Mouse (Mus musculus) midbrain, embryonic 12.5 days (tissue): Measurements from ENCODE around the gene Olfr6. TPM values are rescaled to one million over a fixed set of nuclear protein-coding genes. Genes with fewer than 3 reads are reported as not detected.
"Not testable (repeated sequence)": the region's sequence is repeated elsewhere in the genome, so short reads cannot be mapped to it uniquely, and the experiment has no call there.

Experiments used
- ATAC-seq: fragments of 200-750 bp; cut with Nextera tagmentation; 2 replicates; pipeline ENCODE4 v1.8.0; 2017; ENCODE audit warnings: low read depth, moderate TSS enrichment, moderate library complexity; ENCODE audit not compliant: low FRiP score
- H3K27ac ChIP-seq: fragments of 300-500 bp; sonication (generic); replicated peaks from 2 replicates; pipeline ENCODE4 v1.5.1; 2016; ENCODE audit warnings: mild to moderate bottlenecking
- H3K27me3 ChIP-seq: fragments of 300-500 bp; sonication (generic); 2 replicates; pipeline ENCODE4 v1.6.1; 2016; ENCODE audit warnings: mild to moderate bottlenecking
- H3K36me3 ChIP-seq: fragments of 300-500 bp; sonication (generic); 2 replicates; pipeline ENCODE4 v1.6.1; 2016
- H3K4me1 ChIP-seq: fragments of 300-500 bp; sonication (generic); 2 replicates; pipeline ENCODE4 v1.6.1; 2016
- H3K4me2 ChIP-seq: fragments of 300-500 bp; sonication (generic); replicated peaks from 2 replicates; pipeline ENCODE4 v1.6.1; 2016; ENCODE audit warnings: mild to moderate bottlenecking, moderate library complexity
- H3K4me3 ChIP-seq: fragments of 300-500 bp; sonication (generic); 2 replicates; pipeline ENCODE4 v1.5.1; 2016; ENCODE audit warnings: mild to moderate bottlenecking
- H3K9ac ChIP-seq: fragments of 300-500 bp; sonication (generic); replicated peaks from 2 replicates; pipeline ENCODE4 v1.6.1; 2016; ENCODE audit warnings: mild to moderate bottlenecking, moderate library complexity
- H3K9me3 ChIP-seq: fragments of 300-500 bp; sonication (generic); 2 replicates; pipeline ENCODE4 v1.6.1; 2016; ENCODE audit warnings: mild to moderate bottlenecking
- WGBS: fragments of 180-500 bp; shearing (Covaris S2); methylation state at CpG from one replicate; pipeline ENCODE4 v1.1.7; 2016; 5-methylcytosine and 5-hydroxymethylcytosine counted together
- polyA plus RNA-seq: library from polyadenylated mRNA; unstranded; fragments of >200 nt; fragmentation: Nextera tagmentation; extraction: Ambion mirVana; gene quantifications from 2 replicates; pipeline ENCODE4 v1.2.1, GENCODE M21; 2016

Gene Olfr6
- polyA plus RNA-seq, result not detected in 2 replicates

DNA sequence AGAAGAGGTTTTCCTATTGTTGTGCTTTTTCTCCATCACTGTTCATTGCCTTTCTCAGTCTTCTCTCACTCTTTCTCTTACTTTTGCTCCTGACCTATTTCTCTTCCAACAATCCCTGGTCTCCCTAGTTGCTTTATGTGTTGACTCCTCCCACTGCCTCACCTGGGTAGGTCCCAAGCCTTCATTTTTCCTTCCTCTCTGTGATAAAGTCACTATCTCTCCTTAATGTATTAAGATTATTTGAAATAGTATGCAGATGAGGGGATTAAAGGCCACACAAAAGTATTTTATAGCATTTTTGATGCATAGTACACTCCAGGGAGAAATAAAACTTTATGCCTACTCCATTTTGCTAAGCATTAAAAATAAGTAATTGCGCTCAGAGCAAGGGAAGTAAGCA lies at the start of gene Olfr6:
Olfr6 (minus strand) TSS at position 101 of the 400 bp plus-strand sequence.
- Histone ChIP-seq H3K27me3 (no peaks in the 10 kb centered on the region), H3K4me3 (no peak within 1 kb of the TSS), H3K9ac (no peak within 1 kb of the TSS), H3K27ac (no peak within 1 kb of the TSS), H3K36me3 (no peaks in the 10 kb centered on the region), H3K9me3 (no peaks in the 10 kb centered on the region), H3K4me2 (no peak within 1 kb of the TSS), H3K4me1 (no peaks in the 10 kb centered on the region)
- WGBS, result 94% methylated on average over 1 of the region's 1 CpGs
- ATAC-seq, result no peak

DNA sequence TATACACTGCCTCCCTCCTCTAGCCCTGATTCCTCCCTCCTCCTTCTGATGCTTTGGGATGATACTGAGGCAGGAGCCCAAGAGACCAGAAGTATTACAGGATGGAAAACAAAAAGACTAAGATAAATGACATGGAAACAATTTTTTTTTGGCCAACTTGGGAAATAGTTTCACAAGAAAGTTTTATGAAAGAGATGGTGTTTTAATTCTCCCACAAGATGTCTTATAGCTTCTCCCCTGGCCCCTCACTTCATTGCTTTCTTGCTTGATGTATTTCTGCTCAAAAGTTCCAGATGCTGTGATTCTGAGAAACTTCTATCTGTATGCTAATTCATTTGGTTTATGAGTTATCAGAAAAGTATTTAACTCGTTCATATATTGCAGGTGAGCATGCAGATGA lies 42.2 kb upstream of the Olfr6 start, which contains the start of gene Olfr2:
Olfr2 (minus strand) TSS at position 101 of the 400 bp plus-strand sequence.
- Histone ChIP-seq H3K4me1 (no peaks in the 10 kb centered on the region), H3K9me3 (no peaks in the 10 kb centered on the region), H3K27ac (no peak within 1 kb of the TSS), H3K36me3 (no peaks in the 10 kb centered on the region), H3K27me3 (no peaks in the 10 kb centered on the region), H3K4me2 (no peak within 1 kb of the TSS), H3K4me3 (no peak within 1 kb of the TSS), H3K9ac (no peak within 1 kb of the TSS)
- 50% methylated on average over 1 of the region's 1 CpGs for WGBS
- no peak for ATAC-seq

DNA sequence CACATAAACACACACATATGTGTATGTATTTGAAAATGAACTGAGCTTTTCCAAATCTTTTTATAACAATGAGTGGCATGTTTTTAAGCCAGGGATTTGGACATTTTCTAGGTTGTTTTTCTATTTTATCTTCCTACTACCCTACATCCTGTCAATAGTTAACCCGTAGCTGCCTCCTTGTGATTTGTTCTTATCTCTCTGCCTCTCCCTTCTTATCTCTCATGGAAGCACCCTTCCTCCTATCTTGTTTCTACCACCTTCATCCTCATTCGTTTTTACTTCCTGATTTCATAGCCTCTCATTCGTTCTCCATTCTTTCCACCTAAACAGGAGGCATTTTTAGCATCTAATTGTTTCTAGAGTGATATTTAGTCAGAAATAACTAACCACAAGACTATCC lies 40.4 kb upstream of the Olfr6 start:
- no peak for ATAC-seq
- Histone ChIP-seq H3K4me1 (no peaks in the 10 kb centered on the region), H3K9me3 (no peaks in the 10 kb centered on the region), H3K9ac (no peak overlapping the region), H3K27me3 (no peaks in the 10 kb centered on the region), H3K36me3 (no peaks in the 10 kb centered on the region), H3K27ac (no peak overlapping the region), H3K4me3 (no peak overlapping the region), H3K4me2 (no peak overlapping the region)
- 70% methylated on average over 3 of the region's 3 CpGs for WGBS

DNA sequence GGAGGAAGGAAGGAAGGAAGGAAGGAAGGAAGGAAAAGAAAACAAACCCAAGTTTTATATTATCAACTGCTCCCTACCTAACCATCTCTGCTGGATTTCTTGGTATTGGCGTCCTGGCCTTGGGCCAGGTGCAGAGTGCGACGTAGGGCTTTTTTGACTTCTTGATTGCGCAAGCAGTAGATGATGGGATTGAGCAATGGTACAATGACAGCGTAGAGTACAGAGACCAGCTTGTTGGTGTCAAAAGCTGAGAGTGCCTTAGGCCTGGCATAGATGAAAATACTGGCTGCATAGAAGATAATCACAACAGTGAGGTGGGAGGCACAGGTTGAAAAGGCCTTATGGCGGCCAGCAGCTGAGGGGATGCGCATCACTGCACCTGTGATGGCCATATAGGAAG lies 37.1 kb upstream of the Olfr6 start:
- Histone ChIP-seq H3K9ac (no peak overlapping the region), H3K27me3 (no peaks in the 10 kb centered on the region), H3K9me3 (no peaks in the 10 kb centered on the region), H3K4me3 (no peak overlapping the region), H3K27ac (no peak overlapping the region), H3K4me2 (no peak overlapping the region), H3K4me1 (no peaks in the 10 kb centered on the region), H3K36me3 (no peaks in the 10 kb centered on the region)
- ATAC-seq, result no peak
- WGBS, result 94% methylated on average over 7 of the region's 7 CpGs

DNA sequence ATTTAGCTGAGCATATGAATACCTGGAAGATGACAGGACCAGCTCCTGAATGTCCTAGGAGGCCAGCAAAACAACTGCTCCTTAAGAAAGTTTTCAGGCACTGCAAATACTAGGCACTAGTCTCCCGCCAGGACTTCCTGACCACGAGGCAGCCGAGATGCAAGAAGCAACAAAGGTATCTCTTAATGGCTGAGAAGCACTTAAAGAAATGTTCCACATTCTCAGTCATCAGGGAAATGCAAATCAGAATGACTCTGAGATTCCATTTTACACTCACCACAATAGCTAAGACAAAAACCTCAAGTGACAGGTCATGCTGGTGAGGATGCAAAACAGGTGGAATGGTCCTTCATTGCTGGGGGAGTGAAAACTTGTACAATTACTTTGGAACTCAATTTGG lies 21.5 kb upstream of the Olfr6 start:
- WGBS, result 92% methylated on average over 3 of the region's 3 CpGs
- H3K27me3 ChIP-seq, result no peaks in the 10 kb centered on the region

DNA sequence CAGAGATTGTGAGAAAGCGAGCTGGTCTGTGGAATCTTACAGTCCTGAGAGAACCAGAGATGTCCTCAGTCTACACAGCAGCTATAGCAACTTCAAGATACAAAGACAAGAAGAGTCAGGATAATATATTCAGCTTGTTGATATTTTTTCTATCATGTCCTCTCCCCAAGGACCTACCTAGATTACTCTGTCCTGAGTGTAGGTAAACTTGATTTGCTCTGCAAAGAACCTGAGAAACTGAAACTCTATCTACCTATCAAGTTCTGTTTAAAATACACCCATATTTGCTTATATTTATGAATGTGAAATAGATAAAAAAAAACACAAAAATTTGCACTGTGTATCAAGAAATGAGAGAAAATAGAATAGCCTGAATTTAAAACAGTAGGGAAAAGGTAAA lies 11.6 kb upstream of the Olfr6 start, which contains the start of gene Olfr711:
Olfr711 (minus strand) TSS at position 101 of the 400 bp plus-strand sequence.
- WGBS, result 81% methylated on average over 1 of the region's 1 CpGs
- H3K27ac ChIP-seq, result no peak within 1 kb of the TSS
- H3K9me3 ChIP-seq, result no peaks in the 10 kb centered on the region
- H3K4me3 ChIP-seq, result no peak within 1 kb of the TSS
- no peaks in the 10 kb centered on the region for H3K4me1 ChIP-seq
- H3K4me2 ChIP-seq, result no peak within 1 kb of the TSS
- H3K27me3 ChIP-seq, result no peaks in the 10 kb centered on the region
- ATAC-seq, result no peak
- no peak within 1 kb of the TSS for H3K9ac ChIP-seq
- H3K36me3 ChIP-seq, result no peaks in the 10 kb centered on the region

More for the DNA sequence above, 21.5 kb upstream of the Olfr6 start:
- Histone ChIP-seq H3K4me1 (no peaks in the 10 kb centered on the region), H3K4me2 (no peak overlapping the region), H3K36me3 (no peaks in the 10 kb centered on the region), H3K27ac (no peak overlapping the region), H3K4me3 (no peak overlapping the region), H3K9ac (no peak overlapping the region), H3K9me3 (no peaks in the 10 kb centered on the region)
- no peak for ATAC-seq

DNA sequence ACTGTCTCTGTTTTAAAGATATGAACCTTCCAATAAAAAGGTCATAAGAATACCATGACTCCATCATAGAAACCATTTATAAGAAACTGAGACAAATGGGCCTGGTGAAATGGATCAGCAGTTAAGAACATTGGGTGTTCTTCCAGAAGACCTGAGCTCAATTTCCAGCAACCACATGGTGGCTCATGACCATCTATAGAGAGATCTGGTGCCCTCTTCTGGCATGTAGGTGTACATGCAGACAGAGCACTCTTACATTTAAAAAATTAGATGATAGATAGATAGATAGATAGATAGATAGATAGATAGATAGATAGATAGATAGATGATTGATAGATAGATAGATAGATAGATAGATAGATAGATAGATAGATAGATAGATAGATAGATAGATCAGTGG lies 3.8 kb upstream of the Olfr6 start:
- not testable (repeated sequence) for H3K36me3 ChIP-seq, H3K4me3 ChIP-seq, H3K27me3 ChIP-seq, H3K27ac ChIP-seq, H3K9me3 ChIP-seq, H3K4me2 ChIP-seq, H3K4me1 ChIP-seq, H3K9ac ChIP-seq, ATAC-seq

DNA sequence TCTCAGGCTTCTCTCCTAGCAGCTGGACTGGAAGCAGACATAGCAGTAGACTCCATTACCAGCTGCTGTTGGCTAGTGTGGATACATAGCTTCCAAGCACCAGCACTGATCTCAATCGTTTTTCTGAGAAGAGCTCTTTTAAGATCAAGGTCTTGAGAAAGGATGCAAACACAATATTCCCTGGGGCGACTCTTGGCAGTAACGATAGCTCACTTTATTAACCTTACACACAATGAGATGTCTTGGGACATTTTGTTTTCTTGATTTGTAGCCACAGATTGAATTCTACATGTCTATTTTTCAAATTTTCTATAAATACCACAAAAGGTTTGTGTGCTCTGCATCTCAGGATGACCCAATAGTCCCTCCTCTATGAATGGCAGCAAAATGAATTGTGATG lies 15.5 kb downstream of the Olfr6 start, which contains the start of gene Olfr710:
Olfr710 (minus strand) TSS at position 101 of the 400 bp plus-strand sequence.
- Histone ChIP-seq H3K4me1 (no peaks in the 10 kb centered on the region), H3K27ac (no peak within 1 kb of the TSS), H3K36me3 (no peaks in the 10 kb centered on the region), H3K9me3 (no peaks in the 10 kb centered on the region), H3K27me3 (no peaks in the 10 kb centered on the region), H3K4me2 (no peak within 1 kb of the TSS), H3K4me3 (no peak within 1 kb of the TSS), H3K9ac (no peak within 1 kb of the TSS)
- 80% methylated on average over 3 of the region's 3 CpGs for WGBS
- ATAC-seq, result no peak

DNA sequence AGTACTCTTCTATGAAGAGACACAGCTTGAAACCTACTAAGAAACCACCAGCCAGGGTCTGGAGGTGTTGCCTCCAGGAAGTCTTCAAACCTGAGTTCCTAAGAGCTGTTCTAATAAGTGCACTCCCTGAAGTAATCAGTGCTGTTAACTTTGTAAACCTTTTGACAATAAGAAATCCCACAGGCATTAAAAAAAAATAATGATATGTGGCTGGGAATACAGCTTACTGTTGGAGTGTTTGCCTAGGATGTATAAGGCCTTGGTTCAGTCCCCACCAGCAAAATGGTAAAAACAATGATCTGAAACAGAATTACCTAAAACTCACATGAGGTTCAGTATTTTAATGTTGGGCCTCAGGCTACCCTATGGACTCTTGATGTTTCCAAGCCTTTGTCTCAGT lies 31.6 kb downstream of the Olfr6 start, which contains the start of gene Olfr709-ps1:
Olfr709-ps1 (minus strand) TSS at position 101 of the 400 bp plus-strand sequence.
- H3K4me1 ChIP-seq, result no peaks in the 10 kb centered on the region
- H3K9me3 ChIP-seq, result no peaks in the 10 kb centered on the region
- no peak within 1 kb of the TSS for H3K27ac ChIP-seq
- no peak within 1 kb of the TSS for H3K4me3 ChIP-seq
- H3K36me3 ChIP-seq, result no peaks in the 10 kb centered on the region
- no peaks in the 10 kb centered on the region for H3K27me3 ChIP-seq
- no peak within 1 kb of the TSS for H3K4me2 ChIP-seq
- H3K9ac ChIP-seq, result no peak within 1 kb of the TSS
- ATAC-seq, result no peak

DNA sequence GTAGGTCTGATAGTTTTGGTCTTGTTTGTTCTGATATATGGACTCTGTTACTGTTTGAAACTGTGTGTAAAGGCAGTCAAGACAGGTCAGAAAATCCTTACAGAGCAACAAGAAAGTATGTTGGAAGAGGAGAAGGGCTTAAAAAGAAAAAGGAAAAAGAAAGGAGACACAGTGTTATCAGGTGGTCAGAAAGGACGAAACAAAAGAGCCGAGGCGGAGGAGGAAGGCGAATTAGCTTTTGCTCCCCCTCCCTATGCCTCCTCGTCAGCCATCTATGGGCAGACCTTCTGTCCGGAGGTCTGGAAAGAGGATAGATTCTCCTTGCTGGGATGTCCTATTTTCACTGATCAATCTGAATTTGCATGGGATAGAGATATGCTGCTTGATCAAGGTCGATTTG lies 42.8 kb downstream of the Olfr6 start:
- WGBS, result 89% methylated on average over 7 of the region's 7 CpGs

DNA sequence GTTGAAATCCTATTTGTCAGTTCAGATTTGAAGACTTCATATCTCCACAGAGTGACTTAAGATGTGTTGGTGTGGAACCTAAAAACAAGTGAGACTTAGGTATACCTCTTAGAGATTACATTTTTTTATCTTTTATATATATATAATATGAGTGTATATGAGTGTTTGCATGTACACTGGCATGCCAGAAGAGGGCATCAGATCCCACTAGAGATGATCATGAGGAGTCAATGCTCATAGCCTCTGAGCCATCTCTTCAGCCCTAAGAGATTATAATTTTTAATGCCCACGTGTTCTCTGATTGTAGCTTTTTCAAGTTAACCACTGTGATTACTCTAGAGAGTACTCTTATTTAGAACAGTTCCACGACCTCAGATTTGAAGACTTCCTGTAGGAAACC lies 56.1 kb downstream of the Olfr6 start, which contains the start of gene Olfr1532-ps1:
Olfr1532-ps1 (plus strand) TSS at position 326 of the 400 bp plus-strand sequence.
- Histone ChIP-seq H3K9me3 (no peaks in the 10 kb centered on the region), H3K36me3 (no peaks in the 10 kb centered on the region), H3K27me3 (no peaks in the 10 kb centered on the region), H3K27ac (no peak within 1 kb of the TSS), H3K9ac (no peak within 1 kb of the TSS), H3K4me2 (no peak within 1 kb of the TSS), H3K4me1 (no peaks in the 10 kb centered on the region), H3K4me3 (no peak within 1 kb of the TSS)
- no peak for ATAC-seq
- WGBS, result 58% methylated on average over 2 of the region's 2 CpGs

More for the DNA sequence above, 42.8 kb downstream of the Olfr6 start:
- H3K27me3 ChIP-seq, H3K9me3 ChIP-seq, H3K4me1 ChIP-seq, H3K27ac ChIP-seq, H3K36me3 ChIP-seq, ATAC-seq, H3K4me3 ChIP-seq, H3K9ac ChIP-seq, H3K4me2 ChIP-seq: not testable (repeated sequence)
